Mouse (Mus musculus) small intestine, adult 2 months (tissue): ENCODE measurements around the gene Rap1gap. TPM values are rescaled to one million over a fixed set of nuclear protein-coding genes. Genes with fewer than 3 reads are reported as not detected.
A peak's percentile ranks its signal among the peaks of the same experiment; 100 is the strongest.

Experiments
- H3K27ac ChIP-seq: fragments of 200-500 bp; 2 replicates; pipeline ENCODE4 v1.5.1; 2012; ENCODE audit warnings: low read depth, low read length, control low read depth, inconsistent platforms; ENCODE audit not compliant: insufficient read depth
- H3K27me3 ChIP-seq: fragments of 200-500 bp; 2 replicates; pipeline ENCODE4 v1.6.1; 2012; ENCODE audit warnings: mild to moderate bottlenecking, moderate library complexity, low read length, inconsistent platforms; ENCODE audit not compliant: control insufficient read depth, insufficient read depth
- H3K36me3 ChIP-seq: fragments of 200-500 bp; 2 replicates; pipeline ENCODE4 v1.6.1; 2012; ENCODE audit warnings: mild to moderate bottlenecking, low read length, control low read depth, inconsistent platforms; ENCODE audit not compliant: control insufficient read depth, insufficient read depth
- H3K4me1 ChIP-seq: fragments of 200-500 bp; 2 replicates; pipeline ENCODE4 v1.6.1; 2012; ENCODE audit warnings: low read length, inconsistent platforms, mixed read lengths; ENCODE audit not compliant: control insufficient read depth, insufficient read depth, insufficient read length
- H3K4me3 ChIP-seq: fragments of 200-500 bp; 2 replicates; pipeline ENCODE4 v1.5.1; 2012; ENCODE audit warnings: low read depth, mild to moderate bottlenecking, control low read depth, inconsistent platforms, low read length, moderate library complexity
- CTCF ChIP-seq: fragments of 200-500 bp; IDR thresholded peaks from 2 replicates; pipeline ENCODE4 v1.5.1; 2012; ENCODE audit warnings: low read depth, mild to moderate bottlenecking, control low read depth, inconsistent platforms, low read length, moderate library complexity, mixed read lengths; ENCODE audit not compliant: insufficient replicate concordance, insufficient read length; ENCODE audit errors: extremely low read depth
- POLR2A ChIP-seq: fragments of 200-500 bp; IDR thresholded peaks from 2 replicates; pipeline ENCODE4 v1.6.1; 2012; ENCODE audit warnings: low read depth, mild to moderate bottlenecking, control low read depth, inconsistent platforms, low read length, moderate library complexity
- WGBS: fragments of 180-500 bp; shearing (Covaris S2); methylation state at CpG from one replicate; pipeline ENCODE4 v1.1.7; 2018; 5-methylcytosine and 5-hydroxymethylcytosine counted together
- polyA plus RNA-seq: library from polyadenylated mRNA; depleted of rRNA; stranded (reverse); fragments of >200 nt; gene quantifications from 2 replicates; pipeline ENCODE4 v1.2.3, GENCODE M21; 2012

The Rap1gap gene
- polyA plus RNA-seq, 1 experiment, result 48.4 TPM

GRCm38 (mm10) chr4:137723527-137723926 lies 59.0 kb downstream of the Rap1gap start:
- H3K27ac ChIP-seq, result no peak overlapping the region
- WGBS, result 64% methylated on average over 25 of the region's 25 CpGs
- H3K4me3 ChIP-seq, result peak overlapping the region; percentile 38
- TF ChIP-seq POLR2A (no peak), CTCF (no peak)
- H3K4me1 ChIP-seq, result no peaks in the 10 kb centered on the region
- no peaks in the 10 kb centered on the region for H3K36me3 ChIP-seq
- no peaks in the 10 kb centered on the region for H3K27me3 ChIP-seq

- Histone ChIP-seq H3K4me1 (no peaks in the 10 kb centered on the region), H3K27me3 (no peaks in the 10 kb centered on the region; the same call in 1 of the 2 replicates), H3K36me3 (no peaks in the 10 kb centered on the region), H3K27ac (0 out of 2 replicates have a peak overlapping the region, but pooled peaks have one; percentile 18), H3K4me3 (peak overlapping the region; percentile 38)
- no peak for TF ChIP-seq POLR2A
- no peak for TF ChIP-seq CTCF
- WGBS, result 67% methylated on average over 11 of the region's 11 CpGs
These were observed 59.7 kb downstream of the Rap1gap start for GRCm38 (mm10) chr4:137724212-137724611.

GRCm38 (mm10) chr4:137724766-137725165 lies 60.2 kb downstream of the Rap1gap start:
- Histone ChIP-seq H3K27me3 (no peaks in the 10 kb centered on the region; the same call in 1 of the 2 replicates), H3K27ac (0 out of 2 replicates have a peak overlapping the region, but pooled peaks have one; percentile 18), H3K4me1 (no peaks in the 10 kb centered on the region), H3K4me3 (peak overlapping the region; percentile 37), H3K36me3 (no peaks in the 10 kb centered on the region)
- TF ChIP-seq CTCF (peak; percentile 81), POLR2A (no peak)
- WGBS, result 60% methylated on average over 8 of the region's 8 CpGs

- H3K27ac ChIP-seq, result no peak overlapping the region
- no peaks in the 10 kb centered on the region for H3K4me1 ChIP-seq
- H3K27me3 ChIP-seq, result no peaks in the 10 kb centered on the region; the same call in 1 of the 2 replicates
- H3K36me3 ChIP-seq, result no peaks in the 10 kb centered on the region
- H3K4me3 ChIP-seq, result no peak overlapping the region
- TF ChIP-seq POLR2A (no peak), CTCF (no peak)
- 67% methylated on average over 13 of the region's 13 CpGs for WGBS
These were observed 61.1 kb downstream of the Rap1gap start for GRCm38 (mm10) chr4:137725541-137726145.

- TF ChIP-seq CTCF (no peak), POLR2A (no peak)
- H3K36me3 ChIP-seq, result no peaks in the 10 kb centered on the region
- no peak overlapping the region for H3K4me3 ChIP-seq
- no peak overlapping the region for H3K27ac ChIP-seq
- WGBS, result 83% methylated on average over 18 of the region's 18 CpGs
- H3K27me3 ChIP-seq, result no peaks in the 10 kb centered on the region; the same call in 1 of the 2 replicates
- H3K4me1 ChIP-seq, result no peaks in the 10 kb centered on the region
These were observed 62.4 kb downstream of the Rap1gap start for GRCm38 (mm10) chr4:137726739-137727505.

- WGBS, result 31% methylated on average over 18 of the region's 18 CpGs
- Histone ChIP-seq H3K4me1 (no peaks in the 10 kb centered on the region), H3K36me3 (no peaks in the 10 kb centered on the region), H3K27ac (no peak overlapping the region), H3K4me3 (no peak overlapping the region), H3K27me3 (no peaks in the 10 kb centered on the region; the same call in 1 of the 2 replicates)
- TF ChIP-seq POLR2A, result no peak
- TF ChIP-seq CTCF, result no peak
These were observed 63.1 kb downstream of the Rap1gap start for GRCm38 (mm10) chr4:137727506-137728187.

GRCm38 (mm10) chr4:137728399-137729154 lies 64.1 kb downstream of the Rap1gap start:
- H3K27ac ChIP-seq, result no peak overlapping the region
- H3K36me3 ChIP-seq, result no peaks in the 10 kb centered on the region
- H3K4me1 ChIP-seq, result no peaks in the 10 kb centered on the region
- 26% methylated on average over 17 of the region's 17 CpGs for WGBS
- TF ChIP-seq CTCF (no peak), POLR2A (no peak)
- no peak overlapping the region for H3K4me3 ChIP-seq
- H3K27me3 ChIP-seq, result no peaks in the 10 kb centered on the region; the same call in 1 of the 2 replicates
